In the genomic region with DNA sequence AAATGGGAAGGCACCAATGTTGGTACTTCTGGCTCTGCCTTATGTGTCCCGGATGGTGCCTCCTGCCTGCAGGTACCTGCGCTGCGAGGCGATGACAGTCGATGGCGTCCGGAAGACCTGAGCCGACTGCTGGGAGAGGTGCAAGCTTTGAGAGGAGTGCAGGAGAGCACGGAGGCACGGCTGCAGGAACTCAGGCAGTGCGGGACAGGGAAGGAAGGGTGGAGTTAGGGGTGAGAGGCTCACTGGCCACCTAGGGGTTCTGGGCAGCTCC, we compare ENCODE assay signal across 9 mouse cellular contexts. TPM values are rescaled to one million over a fixed set of nuclear protein-coding genes. Genes with fewer than 3 reads are reported as not detected.
A peak's percentile ranks its signal among the peaks of the same experiment; 100 is the strongest.
DNase-seq lines count a peak whose midpoint lies in the region; ATAC-seq lines count a peak whose summit lies in the region.
"Had no signal": no experiment of that assay in that cellular context is flagged by ENCODE, and none has a peak within 500 bp of the region (broad histone marks: within the 10 kb centered on the region; RNA-seq: fewer than 3 reads in every experiment).

No protein-coding gene starts in this region.

- H3K4me3 ChIP-seq in megakaryocyte, embryonic 14.5 days (replicated peaks), result peak overlapping the region; percentile 64
- no peak overlapping the region for H3K4me3 ChIP-seq in hindbrain, embryonic 12.5 days
- 0 out of 2 replicates have a peak overlapping the region, but pooled peaks have one; percentile 0 for H3K4me3 ChIP-seq in neural tube, embryonic 13.5 days

- DNase-seq in cerebellum, adult 9-11 months, result peak; percentile 37
- DNase-seq in cerebellum, postnatal 4 days (ENCODE audit: low spot score in 2 of 2), result no peak
- no peak for DNase-seq in urinary bladder, postnatal 25 days (ENCODE audit: low spot score)
- DNase-seq in gastrocnemius, postnatal 14 days, result no peak
- DNase-seq: kidney, adult 8-10 months had no signal

- peaks cover 73% of the 10 kb centered on the region for H3K27me3 ChIP-seq in megakaryocyte, embryonic 14.5 days (replicated peaks)
- peaks cover 99% of the 10 kb centered on the region for H3K27me3 ChIP-seq in hindbrain, embryonic 12.5 days
- H3K27me3 ChIP-seq in neural tube, embryonic 13.5 days, result peaks cover 99% of the 10 kb centered on the region

- no peak overlapping the region for H3K27ac ChIP-seq in hindbrain, embryonic 12.5 days
- no peak overlapping the region for H3K27ac ChIP-seq in neural tube, embryonic 13.5 days (replicated peaks)

- no peak for ATAC-seq in megakaryocyte, adult 5-6 weeks (ENCODE audit: poor library complexity, severe bottlenecking)
- no peak for ATAC-seq in hindbrain, embryonic 12.5 days (ENCODE audit: low FRiP score)
- ATAC-seq in neural tube, embryonic 13.5 days (ENCODE audit: low read depth), result no peak

- peaks cover 46% of the 10 kb centered on the region for H3K4me1 ChIP-seq in megakaryocyte, embryonic 14.5 days
- peaks cover 33% of the 10 kb centered on the region for H3K4me1 ChIP-seq in hindbrain, embryonic 12.5 days
- H3K4me1 ChIP-seq in neural tube, embryonic 13.5 days (replicated peaks), result peaks cover 41% of the 10 kb centered on the region

- 1% methylated on average over 11 of the region's 11 CpGs for WGBS in hindbrain, embryonic 12.5 days
- under 1% methylated on average over 11 of the region's 11 CpGs for WGBS in neural tube, embryonic 13.5 days

- H3K9ac ChIP-seq in hindbrain, embryonic 12.5 days, result no peak overlapping the region
- 0 out of 2 replicates have a peak overlapping the region, but pooled peaks have one; percentile 4 for H3K9ac ChIP-seq in neural tube, embryonic 13.5 days

- intact Hi-C loops in gastrocnemius, postnatal 14 days (cut with DNase I; ENCODE audit: low total_unique reads), result no loop called here

- peaks cover 32% of the 10 kb centered on the region for H3K36me3 ChIP-seq in megakaryocyte, embryonic 14.5 days (replicated peaks; ENCODE audit: low read length)
- H3K36me3 ChIP-seq in hindbrain, embryonic 12.5 days, result no peaks in the 10 kb centered on the region
- no peaks in the 10 kb centered on the region for H3K36me3 ChIP-seq in neural tube, embryonic 13.5 days

- 0 out of 2 replicates have a peak overlapping the region, but pooled peaks have one; percentile 11 for H3K4me2 ChIP-seq in hindbrain, embryonic 12.5 days (replicated peaks)
- peak overlapping the region; percentile 9; the same call in 1 of the 2 replicates for H3K4me2 ChIP-seq in neural tube, embryonic 13.5 days

- peaks cover 14% of the 10 kb centered on the region for H3K9me3 ChIP-seq in megakaryocyte, embryonic 14.5 days
- no peaks in the 10 kb centered on the region; the same call in 1 of the 2 replicates for H3K9me3 ChIP-seq in hindbrain, embryonic 12.5 days (replicated peaks)
- no peaks in the 10 kb centered on the region for H3K9me3 ChIP-seq in neural tube, embryonic 13.5 days

RNA-seq across cellular contexts. Expression of gene Hsf4, which starts 1.2 kb away (rescaled TPM):
- 0.73 TPM in 1 of 2 replicates, not detected in the other for polyA plus RNA-seq in megakaryocyte, embryonic 14.5 days (2012; ENCODE audit: insufficient read depth, low replicate concordance)
- total RNA-seq in megakaryocyte, adult 5-6 weeks (2015), result 0.22 TPM in 1 of 2 replicates, not detected in the other
- not detected in 2 replicates for total RNA-seq in megakaryocyte, adult 5-6 weeks (2017)
- 0.23 TPM in 1 of 2 replicates, not detected in the other for polyA plus RNA-seq in hindbrain, embryonic 12.5 days (2016; fragmentation: Nextera tagmentation; extraction: Ambion mirVana)
- 0.32 and 0.44 TPM in 2 replicates for polyA plus RNA-seq in neural tube, embryonic 13.5 days (2015; fragmentation: Nextera tagmentation; extraction: Ambion mirVana)
- 1 to 10 TPM in 1 of 2 experiments, under 1 TPM in 1; 0.95 to 1.4 TPM for total RNA-seq in gastrocnemius, postnatal 14 days (2021)

RNA-seq across cellular contexts. Expression of gene Nol3, which starts 5.1 kb away (rescaled TPM):
- polyA plus RNA-seq in megakaryocyte, embryonic 14.5 days (2012; ENCODE audit: insufficient read depth, low replicate concordance), result 0.41 TPM in 1 of 2 replicates, not detected in the other
- not detected in 2 replicates for total RNA-seq in megakaryocyte, adult 5-6 weeks (2015)
- total RNA-seq in megakaryocyte, adult 5-6 weeks (2017), result 0.07 TPM in 1 of 2 replicates, not detected in the other
- 2.7 and 4.0 TPM in 2 replicates for polyA plus RNA-seq in hindbrain, embryonic 12.5 days (2016; fragmentation: Nextera tagmentation; extraction: Ambion mirVana)
- polyA plus RNA-seq in neural tube, embryonic 13.5 days (2015; fragmentation: Nextera tagmentation; extraction: Ambion mirVana), result 5.3 and 6.9 TPM in 2 replicates
- 10 to 100 TPM; 24.1 to 27.3 TPM for total RNA-seq in gastrocnemius, postnatal 14 days (2021)

RNA-seq across cellular contexts. Expression of gene Fbxl8, which starts 6.4 kb away (rescaled TPM):
- polyA plus RNA-seq in megakaryocyte, embryonic 14.5 days (2012; ENCODE audit: insufficient read depth, low replicate concordance), result 6.2 and 8.9 TPM in 2 replicates
- 4.1 and 6.3 TPM in 2 replicates for total RNA-seq in megakaryocyte, adult 5-6 weeks (2015)
- total RNA-seq in megakaryocyte, adult 5-6 weeks (2017), result 3.3 and 3.6 TPM in 2 replicates
- 0.97 and 1.4 TPM in 2 replicates for polyA plus RNA-seq in hindbrain, embryonic 12.5 days (2016; fragmentation: Nextera tagmentation; extraction: Ambion mirVana)
- polyA plus RNA-seq in neural tube, embryonic 13.5 days (2015; fragmentation: Nextera tagmentation; extraction: Ambion mirVana), result 1.8 and 2.0 TPM in 2 replicates
- 1 to 10 TPM; 1.3 TPM for total RNA-seq in gastrocnemius, postnatal 14 days (2021)

RNA-seq across cellular contexts. Expression of gene Tradd, which starts 6.4 kb away (rescaled TPM):
- 32.6 and 35.8 TPM in 2 replicates for polyA plus RNA-seq in megakaryocyte, embryonic 14.5 days (2012; ENCODE audit: insufficient read depth, low replicate concordance)
- total RNA-seq in megakaryocyte, adult 5-6 weeks (2015), result 10.6 and 11.1 TPM in 2 replicates
- total RNA-seq in megakaryocyte, adult 5-6 weeks (2017), result 13.3 and 13.5 TPM in 2 replicates
- 17.2 and 17.5 TPM in 2 replicates for polyA plus RNA-seq in hindbrain, embryonic 12.5 days (2016; fragmentation: Nextera tagmentation; extraction: Ambion mirVana)
- 21.4 and 25.0 TPM in 2 replicates for polyA plus RNA-seq in neural tube, embryonic 13.5 days (2015; fragmentation: Nextera tagmentation; extraction: Ambion mirVana)
- total RNA-seq in gastrocnemius, postnatal 14 days (2021), result 1 to 10 TPM; 2.8 to 3.9 TPM

RNA-seq across cellular contexts. Expression of gene B3gnt9, which starts 15.9 kb away (rescaled TPM):
- 4.9 and 14.6 TPM in 2 replicates for polyA plus RNA-seq in megakaryocyte, embryonic 14.5 days (2012; ENCODE audit: insufficient read depth, low replicate concordance)
- total RNA-seq in megakaryocyte, adult 5-6 weeks (2015), result 0.31 TPM in 1 of 2 replicates, not detected in the other
- total RNA-seq in megakaryocyte, adult 5-6 weeks (2017), result 0.15 TPM in 1 of 2 replicates, not detected in the other
- 7.5 and 9.5 TPM in 2 replicates for polyA plus RNA-seq in hindbrain, embryonic 12.5 days (2016; fragmentation: Nextera tagmentation; extraction: Ambion mirVana)
- polyA plus RNA-seq in neural tube, embryonic 13.5 days (2015; fragmentation: Nextera tagmentation; extraction: Ambion mirVana), result 7.4 and 8.8 TPM in 2 replicates
- total RNA-seq in gastrocnemius, postnatal 14 days (2021), result 1 to 10 TPM; 5.1 to 6.1 TPM
